Mouse (Mus musculus) intestine, postnatal 0 days (tissue): Measurements from ENCODE around the gene Olfr672. TPM values are rescaled to one million over a fixed set of nuclear protein-coding genes. Genes with fewer than 3 reads are reported as not detected.
"Not testable (repeated sequence)": the region's sequence is repeated elsewhere in the genome, so short reads cannot be mapped to it uniquely, and the experiment has no call there.

Source experiments
- ATAC-seq: fragments of 200-750 bp; cut with Nextera tagmentation; 2 replicates; pipeline ENCODE4 v1.8.0; 2017; ENCODE audit warnings: mild to moderate bottlenecking, moderate TSS enrichment, moderate library complexity
- H3K27ac ChIP-seq: fragments of 300-500 bp; sonication (generic); 2 replicates; pipeline ENCODE4 v1.5.1; 2014; ENCODE audit warnings: mild to moderate bottlenecking, low read depth, low read length, moderate library complexity
- H3K27me3 ChIP-seq: fragments of 300-500 bp; sonication (generic); replicated peaks from 2 replicates; pipeline ENCODE4 v1.6.1; 2014; ENCODE audit warnings: low read length, mixed read lengths; ENCODE audit not compliant: control insufficient read depth, insufficient read depth
- H3K36me3 ChIP-seq: fragments of 300-500 bp; sonication (generic); 2 replicates; pipeline ENCODE4 v1.6.1; 2014; ENCODE audit warnings: mild to moderate bottlenecking, moderate library complexity; ENCODE audit not compliant: control insufficient read depth, insufficient read depth
- H3K4me1 ChIP-seq: fragments of 300-500 bp; sonication (generic); replicated peaks from 2 replicates; pipeline ENCODE4 v1.6.1; 2014; ENCODE audit warnings: antibody characterized with exemption, low read length, mixed read lengths; ENCODE audit not compliant: control insufficient read depth, insufficient read depth
- H3K4me2 ChIP-seq: fragments of 300-500 bp; sonication (generic); replicated peaks from 2 replicates; pipeline ENCODE4 v1.6.1; 2014; ENCODE audit warnings: low read depth, mild to moderate bottlenecking, moderate library complexity
- H3K4me3 ChIP-seq: fragments of 300-500 bp; sonication (generic); 2 replicates; pipeline ENCODE4 v1.5.1; 2014; ENCODE audit warnings: low read depth, low read length
- H3K9ac ChIP-seq: fragments of 300-500 bp; sonication (generic); 2 replicates; pipeline ENCODE4 v1.6.1; 2014; ENCODE audit warnings: mild to moderate bottlenecking, low read depth, low read length
- H3K9me3 ChIP-seq: fragments of 300-500 bp; sonication (generic); 2 replicates; pipeline ENCODE4 v1.6.1; 2016; ENCODE audit warnings: mixed run types; ENCODE audit not compliant: control insufficient read depth
- CTCF ChIP-seq: sonication (generic); IDR thresholded peaks from 2 replicates; pipeline ENCODE4 v1.5.1; 2016; ENCODE audit warnings: low read depth, mild to moderate bottlenecking, control low read depth, antibody characterized with exemption, moderate library complexity
- WGBS: fragments of 180-500 bp; shearing (Covaris S2); extraction: QIAGEN DNeasy Blood & Tissue Kit; methylation state at CpG from one replicate; pipeline ENCODE4 v1.1.7; 2014; 5-methylcytosine and 5-hydroxymethylcytosine counted together
- polyA plus RNA-seq: library from polyadenylated mRNA; unstranded; fragments of >200 nt; fragmentation: Nextera tagmentation; extraction: Ambion mirVana; gene quantifications from 2 replicates; pipeline ENCODE4 v1.2.1, GENCODE M21; 2015

The Olfr672 gene
- polyA plus RNA-seq, 1 experiment from 2014 or later = not detected

- no peak for ATAC-seq
- Histone ChIP-seq H3K27ac (no peak within 1 kb of the TSS), H3K9me3 (no peaks in the 10 kb centered on the region), H3K36me3 (no peaks in the 10 kb centered on the region), H3K9ac (no peak within 1 kb of the TSS), H3K4me2 (no peak within 1 kb of the TSS), H3K27me3 (no peaks in the 10 kb centered on the region), H3K4me1 (no peaks in the 10 kb centered on the region), H3K4me3 (no peak within 1 kb of the TSS)
- WGBS = 45% methylated on average over 1 of the region's 1 CpGs
- TF ChIP-seq CTCF = no peak
Measured at GRCm38 (mm10) chr7:104962520-104962919, 39.3 kb downstream of the Olfr672 start, which contains the start of gene Olfr670. Gene Olfr670 (minus strand): TSS chr7:104962620.

- not testable (repeated sequence) for H3K36me3 ChIP-seq, H3K4me1 ChIP-seq, H3K9me3 ChIP-seq, H3K27ac ChIP-seq, H3K4me2 ChIP-seq, ATAC-seq, H3K27me3 ChIP-seq, H3K9ac ChIP-seq, H3K4me3 ChIP-seq
- WGBS = 93% methylated on average over 16 of the region's 16 CpGs
Measured at GRCm38 (mm10) chr7:104950234-104950633, 51.6 kb downstream of the Olfr672 start.

Other genes with a start within 250 kb of the Olfr672 start
- not detected in 2 replicates for gene Usp17le, start 224.6 kb downstream of the Olfr672 start, polyA plus RNA-seq
- gene Usp17lb, start 159.4 kb downstream of the Olfr672 start, polyA plus RNA-seq = not detected in 2 replicates
- not detected in 2 replicates for gene Usp17la, start 145.0 kb downstream of the Olfr672 start, polyA plus RNA-seq
- gene Olfr665, start 124.0 kb downstream of the Olfr672 start, polyA plus RNA-seq = not detected in 2 replicates
- not detected in 2 replicates for gene Olfr666, start 106.1 kb downstream of the Olfr672 start, polyA plus RNA-seq
- not detected in 2 replicates for gene Olfr667, start 80.5 kb downstream of the Olfr672 start, polyA plus RNA-seq
- gene Olfr668, start 74.0 kb downstream of the Olfr672 start, polyA plus RNA-seq = not detected in 2 replicates
- not detected in 2 replicates for gene Olfr669, start 67.8 kb downstream of the Olfr672 start, polyA plus RNA-seq
- not detected in 2 replicates for gene Olfr670, start 39.4 kb downstream of the Olfr672 start, polyA plus RNA-seq
- gene Olfr671, start 22.9 kb downstream of the Olfr672 start, polyA plus RNA-seq = not detected in 2 replicates
- gene Olfr675, start 26.4 kb upstream of the Olfr672 start, polyA plus RNA-seq = not detected in 2 replicates
- gene Olfr676, start 30.7 kb upstream of the Olfr672 start, polyA plus RNA-seq = not detected in 2 replicates
- not detected in 2 replicates for gene Olfr677, start 49.3 kb upstream of the Olfr672 start, polyA plus RNA-seq
- not detected in 2 replicates for gene Olfr678, start 62.4 kb upstream of the Olfr672 start, polyA plus RNA-seq
- gene Olfr679, start 79.2 kb upstream of the Olfr672 start, polyA plus RNA-seq = not detected in 2 replicates
- not detected in 2 replicates for gene Olfr680-ps1, start 90.8 kb upstream of the Olfr672 start, polyA plus RNA-seq
- not detected in 2 replicates for gene Olfr681, start 114.8 kb upstream of the Olfr672 start, polyA plus RNA-seq
- gene Olfr683, start 145.0 kb upstream of the Olfr672 start, polyA plus RNA-seq = not detected in 2 replicates
- not detected in 2 replicates for gene Olfr684, start 161.6 kb upstream of the Olfr672 start, polyA plus RNA-seq
- gene Olfr685, start 184.0 kb upstream of the Olfr672 start, polyA plus RNA-seq = not detected in 2 replicates
- not detected in 2 replicates for gene Olfr686, start 205.5 kb upstream of the Olfr672 start, polyA plus RNA-seq